Mouse (Mus musculus) embryonic fibroblast, embryonic 13.5 days (primary cell): Measurements from ENCODE around the gene Ikbke. TPM values are rescaled to one million over a fixed set of nuclear protein-coding genes. Genes with fewer than 3 reads are reported as not detected.

Source experiments
- H3K27ac ChIP-seq: 2 replicates; pipeline ENCODE4 v1.5.1; 2012; ENCODE audit warnings: low read length, control low read depth, inconsistent platforms; ENCODE audit not compliant: insufficient read depth
- H3K4me1 ChIP-seq: 2 replicates; pipeline ENCODE4 v1.6.1; 2011; ENCODE audit warnings: low read length; ENCODE audit not compliant: control insufficient read depth, insufficient read depth
- H3K4me3 ChIP-seq: 2 replicates; pipeline ENCODE4 v1.5.1; 2011; ENCODE audit warnings: mild to moderate bottlenecking, control low read depth, low read length; ENCODE audit not compliant: insufficient read depth
- CTCF ChIP-seq: IDR thresholded peaks from 2 replicates; pipeline ENCODE4 v1.5.1; 2011; ENCODE audit warnings: mild to moderate bottlenecking, control low read depth, low read length, moderate library complexity, borderline replicate concordance; ENCODE audit not compliant: insufficient read depth
- POLR2A ChIP-seq: IDR thresholded peaks from 2 replicates; pipeline ENCODE4 v1.6.1; 2011; ENCODE audit warnings: low read depth, mild to moderate bottlenecking, control low read depth, low read length, moderate library complexity
- polyA plus RNA-seq: library from polyadenylated mRNA; stranded (reverse); fragments of >200 nt; gene quantifications from 2 replicates; pipeline ENCODE4 v1.2.4, GENCODE M21; 2011; ENCODE audit warnings: low read depth; ENCODE audit not compliant: missing spikeins, insufficient read length

Gene Ikbke
- polyA plus RNA-seq, 1 experiment = 14.6 TPM

- no peak overlapping the region for H3K27ac ChIP-seq
- H3K4me1 ChIP-seq = no peaks in the 10 kb centered on the region
- H3K4me3 ChIP-seq = no peak overlapping the region
- TF ChIP-seq POLR2A = no peak
- no peak for TF ChIP-seq CTCF
These were observed 74.9 kb downstream of the Ikbke start for GRCm38 (mm10) chr1:131204461-131204860.

Other genes with a start within 250 kb of the Ikbke start
- gene Mapkapk2, start 181.8 kb downstream of the Ikbke start, polyA plus RNA-seq = 111 and 124 TPM in 2 replicates
- gene Dyrk3, start 141.3 kb downstream of the Ikbke start, polyA plus RNA-seq = 4.5 TPM in 2 replicates
- gene Eif2d, start 126.4 kb downstream of the Ikbke start, polyA plus RNA-seq = 46.7 and 46.9 TPM in 2 replicates
- gene Rassf5, start 34.3 kb downstream of the Ikbke start, polyA plus RNA-seq = 11.6 and 15.7 TPM in 2 replicates
- gene Srgap2, start 247.7 kb upstream of the Ikbke start, polyA plus RNA-seq = 52.8 and 66.6 TPM in 2 replicates
- gene Fam72a, start 248.3 kb upstream of the Ikbke start, polyA plus RNA-seq = 1.8 and 2.3 TPM in 2 replicates